Mouse (Mus musculus) heart, embryonic 16.5 days (tissue): Measurements from ENCODE around the gene Stpg3. TPM values are rescaled to one million over a fixed set of nuclear protein-coding genes. Genes with fewer than 3 reads are reported as not detected.
A peak's percentile ranks its signal among the peaks of the same experiment; 100 is the strongest.

Source experiments
- ATAC-seq: fragments of 200-750 bp; cut with Nextera tagmentation; replicated peaks from 2 replicates; pipeline ENCODE4 v1.8.0; 2017; ENCODE audit warnings: moderate number of reproducible peaks; ENCODE audit not compliant: insufficient read depth, low FRiP score; ENCODE audit errors: extremely low read depth
- H3K27ac ChIP-seq: fragments of 300-500 bp; sonication (generic); 2 replicates; pipeline ENCODE4 v1.5.1; 2014; ENCODE audit warnings: mild to moderate bottlenecking, low read length, control low read depth, moderate library complexity
- H3K27me3 ChIP-seq: fragments of 300-500 bp; sonication (generic); 2 replicates; pipeline ENCODE4 v1.6.1; 2014; ENCODE audit warnings: low read length, mixed read lengths; ENCODE audit not compliant: control insufficient read depth, insufficient read depth
- H3K36me3 ChIP-seq: fragments of 300-500 bp; sonication (generic); 2 replicates; pipeline ENCODE4 v1.6.1; 2014; ENCODE audit not compliant: control insufficient read depth, insufficient read depth
- H3K4me1 ChIP-seq: fragments of 300-500 bp; sonication (generic); 2 replicates; pipeline ENCODE4 v1.6.1; 2014; ENCODE audit warnings: low read length, mixed read lengths; ENCODE audit not compliant: control insufficient read depth, insufficient read depth
- H3K4me2 ChIP-seq: fragments of 300-500 bp; sonication (generic); 2 replicates; pipeline ENCODE4 v1.6.1; 2014; ENCODE audit warnings: low read depth, mild to moderate bottlenecking, control low read depth, low read length
- H3K4me3 ChIP-seq: fragments of 300-500 bp; sonication (generic); 2 replicates; pipeline ENCODE4 v1.5.1; 2014; ENCODE audit warnings: mild to moderate bottlenecking, control low read depth, low read length
- H3K9ac ChIP-seq: fragments of 300-500 bp; sonication (generic); 2 replicates; pipeline ENCODE4 v1.6.1; 2014; ENCODE audit warnings: low read length, control low read depth
- H3K9me3 ChIP-seq: fragments of 300-500 bp; sonication (generic); replicated peaks from 2 replicates; pipeline ENCODE4 v1.6.1; 2016; ENCODE audit warnings: low read length; ENCODE audit not compliant: control insufficient read depth
- WGBS: fragments of 180-500 bp; shearing (Covaris S2); extraction: QIAGEN DNeasy Blood & Tissue Kit; methylation state at CpG from one replicate; pipeline ENCODE4 v1.1.7; 2014; 5-methylcytosine and 5-hydroxymethylcytosine counted together
- polyA plus RNA-seq: library from polyadenylated mRNA; unstranded; fragments of >200 nt; fragmentation: Nextera tagmentation; extraction: Ambion mirVana; gene quantifications from 2 replicates; pipeline ENCODE4 v1.2.1, GENCODE M21; 2015

Stpg3 gene
- polyA plus RNA-seq, 1 experiment from 2014 or later: not detected

GRCm38 (mm10) chr2:25224492-25224765 is 10.0 kb upstream of the Stpg3 start, which contains the start of gene Tubb4b:
Gene Tubb4b, minus strand, starts transcription at chr2:25224702.
- ATAC-seq: no peak

DNA sequence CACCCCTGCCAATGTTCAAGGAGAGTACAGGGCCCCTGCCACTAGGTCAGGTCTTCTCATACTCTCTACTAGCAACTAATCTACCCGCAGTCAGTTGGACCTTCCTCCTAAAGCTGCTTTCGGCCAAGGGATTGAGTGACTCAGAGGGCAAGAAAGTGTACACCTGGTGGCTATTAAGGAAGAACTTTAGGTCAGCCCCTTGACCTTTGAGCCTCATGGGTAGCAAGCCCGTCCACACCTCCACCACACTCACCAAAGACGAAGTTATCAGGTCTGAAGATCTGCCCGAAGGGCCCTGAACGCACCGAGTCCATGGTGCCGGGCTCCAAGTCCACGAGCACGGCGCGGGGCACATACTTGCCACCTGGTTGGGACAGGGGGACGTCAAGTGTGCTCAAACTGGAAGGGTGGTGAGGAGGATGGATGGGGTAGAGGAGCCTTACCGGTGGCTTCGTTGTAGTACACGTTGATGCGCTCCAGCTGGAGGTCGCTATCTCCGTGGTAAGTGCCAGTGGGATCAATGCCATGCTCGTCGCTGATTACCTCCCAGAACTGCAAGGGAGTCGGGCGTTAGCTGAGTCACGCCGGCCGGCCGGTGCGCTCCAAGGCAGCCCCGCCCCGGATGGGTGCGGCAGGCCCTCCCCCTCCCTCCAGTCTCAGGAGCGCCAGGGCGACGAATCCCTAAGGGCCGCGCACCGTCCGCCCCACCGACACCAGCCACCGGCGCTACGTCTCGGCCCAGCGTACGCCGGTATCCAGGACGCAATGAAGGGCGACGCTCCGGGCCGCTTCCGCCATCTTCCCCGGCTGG is 9.4 kb upstream of the Stpg3 start:
- H3K4me1 ChIP-seq: peaks cover 12% of the 10 kb centered on the region
- H3K4me3 ChIP-seq: peak overlapping the region; percentile 80
- WGBS: 1% methylated on average over 52 of the region's 53 CpGs
- peaks cover 7% of the 10 kb centered on the region; the same call in 1 of the 2 replicates for H3K36me3 ChIP-seq
- H3K4me2 ChIP-seq: peak overlapping the region; percentile 98
- H3K27me3 ChIP-seq: no peaks in the 10 kb centered on the region
- ATAC-seq: peak; percentile 33
- H3K27ac ChIP-seq: peak overlapping the region; percentile 94
- peak overlapping the region; percentile 89 for H3K9ac ChIP-seq
- H3K9me3 ChIP-seq: no peaks in the 10 kb centered on the region

More at GRCm38 (mm10) chr2:25224492-25224765, 10.0 kb upstream of the Stpg3 start, which contains the start of gene Tubb4b:
- H3K9ac ChIP-seq: peak within 1 kb of the TSS; percentile 89
- H3K4me3 ChIP-seq: peak within 1 kb of the TSS; percentile 80
- peak within 1 kb of the TSS; percentile 98 for H3K4me2 ChIP-seq
- H3K4me1 ChIP-seq: peaks cover 12% of the 10 kb centered on the region
- no peaks in the 10 kb centered on the region for H3K9me3 ChIP-seq
- under 1% methylated on average over 17 of the region's 17 CpGs for WGBS
- H3K36me3 ChIP-seq: peaks cover 7% of the 10 kb centered on the region; the same call in 1 of the 2 replicates
- no peaks in the 10 kb centered on the region for H3K27me3 ChIP-seq
- H3K27ac ChIP-seq: peak within 1 kb of the TSS; percentile 99

DNA sequence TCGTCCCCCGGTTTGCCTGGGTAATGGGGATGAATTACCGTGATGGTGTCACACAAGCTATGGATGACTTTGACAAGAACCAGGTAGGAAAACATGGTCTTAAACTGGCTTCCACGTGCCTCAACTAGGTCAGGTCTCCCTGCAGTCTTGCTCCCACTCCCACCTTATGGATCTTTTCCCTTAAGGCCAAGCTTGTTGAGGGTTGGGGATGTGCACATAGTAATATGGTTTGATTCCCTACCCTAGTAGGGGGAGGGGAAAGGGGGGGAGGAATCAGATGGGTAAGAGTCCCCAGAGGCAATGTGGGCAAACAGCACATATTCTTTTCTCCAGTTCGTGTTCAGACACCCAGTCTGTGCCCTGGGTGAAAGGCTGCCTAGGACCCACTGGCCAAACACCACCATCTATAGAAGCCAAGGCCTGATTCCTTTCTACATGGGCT is 6.9 kb upstream of the Stpg3 start:
- WGBS: 70% methylated on average over 5 of the region's 5 CpGs
- no peak for ATAC-seq
- H3K4me3 ChIP-seq: no peak overlapping the region
- no peak overlapping the region for H3K9ac ChIP-seq
- H3K9me3 ChIP-seq: no peaks in the 10 kb centered on the region
- no peaks in the 10 kb centered on the region for H3K27me3 ChIP-seq
- H3K4me2 ChIP-seq: no peak overlapping the region
- no peak overlapping the region for H3K27ac ChIP-seq
- H3K4me1 ChIP-seq: peaks cover 12% of the 10 kb centered on the region
- peaks cover 7% of the 10 kb centered on the region; the same call in 1 of the 2 replicates for H3K36me3 ChIP-seq

- Histone ChIP-seq H3K4me2 (no peak within 1 kb of the TSS), H3K36me3 (peaks cover 7% of the 10 kb centered on the region; the same call in 1 of the 2 replicates), H3K9me3 (no peaks in the 10 kb centered on the region), H3K27ac (no peak within 1 kb of the TSS), H3K27me3 (no peaks in the 10 kb centered on the region), H3K4me1 (peaks cover 4% of the 10 kb centered on the region), H3K9ac (no peak within 1 kb of the TSS), H3K4me3 (no peak within 1 kb of the TSS)
- ATAC-seq: no peak
Observed at GRCm38 (mm10) chr2:25218445-25218844, 4.0 kb upstream of the Stpg3 start, which contains the start of gene Fam166a. Gene Fam166a, plus strand, starts transcription at chr2:25218745.

DNA sequence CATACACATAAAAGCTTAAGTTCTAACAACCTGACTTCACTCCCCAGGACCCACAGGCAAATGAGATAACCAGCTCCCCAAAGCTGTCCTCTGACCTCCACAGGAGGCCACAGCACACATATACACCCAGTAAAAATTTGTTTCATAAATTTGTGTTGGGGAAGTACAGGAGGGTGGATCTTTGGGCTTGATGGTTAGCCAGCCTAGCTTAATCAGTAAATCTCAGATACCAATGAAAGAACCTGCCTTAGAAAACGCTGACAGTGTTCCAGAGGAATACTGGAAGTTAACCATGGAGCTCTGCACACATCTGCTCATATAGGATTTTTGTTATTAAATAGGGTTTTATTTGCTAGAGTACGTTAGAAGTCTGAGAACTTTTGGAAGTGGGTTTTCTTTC is 3.2 kb upstream of the Stpg3 start:
- H3K27me3 ChIP-seq: no peaks in the 10 kb centered on the region
- WGBS: 57% methylated on average over 2 of the region's 2 CpGs

DNA sequence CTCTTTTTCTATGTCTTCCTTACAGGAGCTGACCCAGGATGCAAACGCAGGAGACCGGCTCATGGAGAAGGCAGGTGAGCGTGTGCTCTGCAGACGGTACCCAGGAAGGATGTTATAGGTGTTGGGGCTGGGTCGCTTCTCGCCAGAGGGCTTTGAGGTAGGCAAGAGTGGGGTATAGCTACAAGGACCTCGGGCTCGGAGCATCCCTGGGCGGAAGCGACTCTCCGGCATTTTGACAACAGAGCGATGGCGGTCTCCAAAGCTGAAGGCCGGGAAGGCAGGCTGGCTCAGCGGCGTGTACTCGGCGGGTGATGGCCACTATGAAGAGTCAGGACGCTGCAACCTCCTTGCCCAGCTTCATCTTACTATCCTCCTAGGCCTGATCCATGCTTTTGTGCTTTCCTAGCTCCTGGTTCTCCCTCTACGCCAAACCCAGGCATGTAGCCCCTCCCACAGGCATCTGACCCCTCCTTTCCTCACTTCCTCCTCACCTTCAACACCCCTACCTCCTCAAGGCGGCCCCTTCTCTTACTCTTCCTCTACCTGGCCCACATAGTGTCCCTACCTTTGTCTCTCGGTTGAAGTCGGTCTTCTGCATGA is 1.1 kb downstream of the Stpg3 start:
- WGBS: 63% methylated on average over 23 of the region's 23 CpGs
- peaks cover 10% of the 10 kb centered on the region for H3K4me1 ChIP-seq
- no peak for ATAC-seq

More for the DNA sequence above, 3.2 kb upstream of the Stpg3 start:
- Histone ChIP-seq H3K9ac (no peak overlapping the region), H3K4me3 (no peak overlapping the region), H3K4me2 (no peak overlapping the region), H3K9me3 (no peaks in the 10 kb centered on the region), H3K36me3 (peaks cover 5% of the 10 kb centered on the region; the same call in 1 of the 2 replicates), H3K4me1 (no peaks in the 10 kb centered on the region), H3K27ac (no peak overlapping the region)
- no peak for ATAC-seq

GRCm38 (mm10) chr2:25211121-25211670 is 3.2 kb downstream of the Stpg3 start, which contains the start of gene Nelfb:
Gene Nelfb, minus strand, starts transcription at chr2:25211489.
- no peaks in the 10 kb centered on the region for H3K9me3 ChIP-seq
- WGBS: under 1% methylated on average over 44 of the region's 44 CpGs
- H3K4me3 ChIP-seq: peak within 1 kb of the TSS; percentile 94
- ATAC-seq: peak; percentile 97
- no peaks in the 10 kb centered on the region for H3K27me3 ChIP-seq
- H3K27ac ChIP-seq: peak within 1 kb of the TSS; percentile 91
- H3K4me2 ChIP-seq: peak within 1 kb of the TSS; percentile 96
- H3K36me3 ChIP-seq: peaks cover 2% of the 10 kb centered on the region
- peak within 1 kb of the TSS; percentile 94 for H3K9ac ChIP-seq
- H3K4me1 ChIP-seq: peaks cover 10% of the 10 kb centered on the region

More for the DNA sequence above, 1.1 kb downstream of the Stpg3 start:
- Histone ChIP-seq H3K9ac (no peak overlapping the region), H3K4me2 (no peak overlapping the region), H3K36me3 (no peaks in the 10 kb centered on the region), H3K4me3 (no peak overlapping the region), H3K27ac (no peak overlapping the region), H3K27me3 (no peaks in the 10 kb centered on the region), H3K9me3 (no peaks in the 10 kb centered on the region)

DNA sequence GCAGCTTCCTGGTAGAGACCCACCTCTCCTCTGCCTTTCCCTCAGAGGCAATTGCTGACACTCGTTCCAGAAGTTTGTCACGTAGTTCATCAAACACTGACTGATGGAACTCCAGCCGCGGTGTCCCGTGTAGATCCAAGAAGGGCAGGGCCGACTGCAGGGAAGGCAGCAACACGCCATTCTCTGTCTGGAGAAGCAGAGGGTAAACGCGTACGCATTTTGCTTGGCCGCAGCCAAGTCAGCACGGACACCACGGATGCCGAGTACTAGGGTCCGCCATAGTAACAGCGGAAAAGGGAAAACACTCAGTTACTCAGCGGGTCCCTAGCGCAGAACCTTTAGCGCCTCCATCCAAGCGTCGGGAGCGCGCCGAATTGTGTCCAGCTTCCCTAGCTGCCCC is 3.8 kb downstream of the Stpg3 start:
- peaks cover 10% of the 10 kb centered on the region for H3K4me1 ChIP-seq
- peak overlapping the region; percentile 91 for H3K27ac ChIP-seq
- no peaks in the 10 kb centered on the region for H3K27me3 ChIP-seq
- H3K4me3 ChIP-seq: peak overlapping the region; percentile 94
- H3K4me2 ChIP-seq: peak overlapping the region; percentile 96
- H3K9ac ChIP-seq: peak overlapping the region; percentile 94
- 1% methylated on average over 24 of the region's 24 CpGs for WGBS
- no peak for ATAC-seq
- no peaks in the 10 kb centered on the region for H3K9me3 ChIP-seq
- peaks cover 7% of the 10 kb centered on the region for H3K36me3 ChIP-seq

DNA sequence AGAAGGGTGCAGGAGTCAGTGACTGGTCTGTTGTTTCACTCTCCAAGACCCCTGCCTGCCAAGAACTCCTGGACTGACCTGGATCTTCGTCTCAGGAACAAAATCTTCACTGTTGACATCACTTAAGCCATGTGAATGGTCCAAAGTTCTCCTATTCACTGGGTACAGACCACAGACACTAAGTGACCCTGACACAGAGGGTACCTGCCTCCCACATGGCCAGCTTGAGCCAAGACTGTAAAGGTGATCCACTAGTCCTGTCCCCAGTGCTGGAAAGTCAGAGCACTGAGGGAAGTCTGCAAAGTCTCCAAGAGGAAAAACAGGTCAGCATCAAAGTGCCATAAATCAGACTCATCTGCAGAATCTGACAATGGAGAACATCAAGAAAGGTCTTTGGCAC is 6.8 kb downstream of the Stpg3 start:
- WGBS: 82% methylated on average over 1 of the region's 1 CpGs
- Histone ChIP-seq H3K27me3 (no peaks in the 10 kb centered on the region), H3K4me2 (no peak overlapping the region), H3K27ac (no peak overlapping the region), H3K9me3 (no peaks in the 10 kb centered on the region), H3K4me3 (no peak overlapping the region), H3K4me1 (peaks cover 10% of the 10 kb centered on the region), H3K9ac (no peak overlapping the region), H3K36me3 (peaks cover 27% of the 10 kb centered on the region)
- no peak for ATAC-seq
